Mouse (Mus musculus): ENCODE measurements at regions not wholly inside any gene's neighbourhood (a gene's known extent, or its start where the extent isn't known, plus 50 kb on each side); places are given as distances from the start of the nearest gene placed in this dataset.

GRCm38 (mm10) chr3:38221834-38222215, 262.8 kb downstream of the Ankrd50 start:
- Histone ChIP-seq H3K27ac (ENCODE audit: control insufficient read depth, low read depth, low read length) (no peak overlapping the region), H3K36me3 (ENCODE audit: control insufficient read depth in 1 of 2, insufficient read depth in 2 of 2, low read length in 2 of 2) (no peaks in the 10 kb centered on the region), H3K79me2 (ENCODE audit: control insufficient read depth, insufficient read depth, low read length, poor library complexity) (no peaks in the 10 kb centered on the region), H3K4me1 (ENCODE audit: control insufficient read depth in 1 of 2, insufficient read depth in 2 of 2, low read length in 2 of 2) (no peaks in the 10 kb centered on the region), H3K9me3 (replicated peaks; ENCODE audit: insufficient read depth, low read length) (no peaks in the 10 kb centered on the region), H3K27me3 (ENCODE audit: control insufficient read depth in 1 of 2, insufficient read depth in 2 of 2, low read length in 2 of 2) (no peaks in the 10 kb centered on the region), H3K4me3 (ENCODE audit: control insufficient read depth in 1 of 2, insufficient read depth in 1 of 2, low read depth in 2 of 2, low read length in 2 of 2) (no peak overlapping the region), H3K9ac (ENCODE audit: control insufficient read depth, low read depth, low read length, poor library complexity, severe bottlenecking) (no peak overlapping the region)
- DNase-seq (ENCODE audit: low read depth, low spot score) = no peak
- no peak for TF ChIP-seq USF1 (IDR thresholded peaks at IDR 0.05; ENCODE audit: low read depth, low read length)

GRCm38 (mm10) chr3:38220934-38221833, 263.5 kb downstream of the Ankrd50 start:
- TF ChIP-seq POLR2A (IDR thresholded peaks at IDR 0.05; ENCODE audit: control insufficient read depth in 1 of 2, insufficient read depth in 1 of 2, low read depth in 1 of 2, low read length in 2 of 2, poor library complexity in 1 of 2) (no peak), RAD21 (IDR thresholded peaks at IDR 0.05; ENCODE audit: low read depth, low read length) (peak; percentile 90), USF2 (IDR thresholded peaks at IDR 0.05; ENCODE audit: borderline replicate concordance in 1 of 2, insufficient read depth in 1 of 2, low read depth in 1 of 2, low read length in 2 of 2) (no peak), SMC3 (IDR thresholded peaks at IDR 0.05; ENCODE audit: low read depth, low read length) (peak; percentile 86), TAL1 (IDR thresholded peaks at IDR 0.05; ENCODE audit: low read length) (no peak), ZC3H11A (IDR thresholded peaks at IDR 0.05; ENCODE audit: low read depth, low read length) (peak; percentile 79), CTCF (IDR thresholded peaks at IDR 0.05 in 2 of 3, conservative IDR thresholded peaks at IDR 0.05 in 1 of 3; ENCODE audit: control insufficient read depth in 1 of 3, insufficient read depth in 1 of 3, low read depth in 2 of 3, low read length in 3 of 3, poor library complexity in 1 of 3, severe bottlenecking in 1 of 3) (peak; percentile 38 to 78 (median 58)), MAFK (IDR thresholded peaks at IDR 0.05; ENCODE audit: borderline replicate concordance, low read depth, low read length) (no peak), USF1 (IDR thresholded peaks at IDR 0.05; ENCODE audit: low read depth, low read length) (no peak)
- H3K27ac ChIP-seq (ENCODE audit: control insufficient read depth, low read depth, low read length) = no peak overlapping the region
- H3K36me3 ChIP-seq (ENCODE audit: control insufficient read depth in 1 of 2, insufficient read depth in 2 of 2, low read length in 2 of 2) = no peaks in the 10 kb centered on the region
- H3K4me1 ChIP-seq (ENCODE audit: control insufficient read depth in 1 of 2, insufficient read depth in 2 of 2, low read length in 2 of 2) = no peaks in the 10 kb centered on the region
- H3K4me3 ChIP-seq (ENCODE audit: control insufficient read depth in 1 of 2, insufficient read depth in 1 of 2, low read depth in 2 of 2, low read length in 2 of 2) = no peak overlapping the region
- H3K27me3 ChIP-seq (ENCODE audit: control insufficient read depth in 1 of 2, insufficient read depth in 2 of 2, low read length in 2 of 2) = no peaks in the 10 kb centered on the region
- H3K9ac ChIP-seq (ENCODE audit: control insufficient read depth, low read depth, low read length, poor library complexity, severe bottlenecking) = no peak overlapping the region
- no peaks in the 10 kb centered on the region for H3K9me3 ChIP-seq (replicated peaks; ENCODE audit: insufficient read depth, low read length)
- DNase-seq (ENCODE audit: low read depth, low spot score) = peak; percentile 62
- no peaks in the 10 kb centered on the region for H3K79me2 ChIP-seq (ENCODE audit: control insufficient read depth, insufficient read depth, low read length, poor library complexity)

DNA sequence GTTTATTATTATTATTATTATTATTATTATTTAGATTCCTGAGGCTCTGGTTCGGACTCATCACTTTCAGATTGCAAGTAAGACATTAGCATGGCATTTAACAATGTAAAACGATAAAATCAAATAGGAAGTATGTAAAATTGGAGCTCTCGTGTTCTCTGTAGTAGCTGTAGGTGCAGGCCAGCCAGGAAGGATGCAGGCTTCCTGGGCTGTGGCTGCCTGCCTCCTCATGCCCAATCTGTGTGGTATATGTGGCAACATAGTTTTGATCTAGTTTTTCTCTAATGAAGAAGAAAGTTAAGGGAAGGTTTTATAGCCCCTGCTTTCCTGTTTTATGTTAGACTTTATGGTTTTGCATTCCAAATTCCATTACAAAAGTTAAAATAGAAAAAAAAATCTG, 275.6 kb downstream of the Ankrd50 start:
- H3K4me3 ChIP-seq (ENCODE audit: control insufficient read depth in 1 of 2, insufficient read depth in 1 of 2, low read depth in 2 of 2, low read length in 2 of 2) = no peak overlapping the region
- H3K4me1 ChIP-seq (ENCODE audit: control insufficient read depth in 1 of 2, insufficient read depth in 2 of 2, low read length in 2 of 2) = no peaks in the 10 kb centered on the region
- no peaks in the 10 kb centered on the region for H3K36me3 ChIP-seq (ENCODE audit: control insufficient read depth in 1 of 2, insufficient read depth in 2 of 2, low read length in 2 of 2)
- H3K27me3 ChIP-seq (ENCODE audit: control insufficient read depth in 1 of 2, insufficient read depth in 2 of 2, low read length in 2 of 2) = no peaks in the 10 kb centered on the region
- DNase-seq (ENCODE audit: low read depth, low spot score) = no peak
- no peak overlapping the region for H3K27ac ChIP-seq (ENCODE audit: control insufficient read depth, low read depth, low read length)
- H3K9ac ChIP-seq (ENCODE audit: control insufficient read depth, low read depth, low read length, poor library complexity, severe bottlenecking) = no peak overlapping the region
- H3K9me3 ChIP-seq (replicated peaks; ENCODE audit: insufficient read depth, low read length) = no peaks in the 10 kb centered on the region
- no peaks in the 10 kb centered on the region for H3K79me2 ChIP-seq (ENCODE audit: control insufficient read depth, insufficient read depth, low read length, poor library complexity)
- TF ChIP-seq GABPA (IDR thresholded peaks at IDR 0.05; ENCODE audit: low read depth, low read length) (no peak), CHD2 (IDR thresholded peaks at IDR 0.05; ENCODE audit: low read length) (no peak), ETS1 (IDR thresholded peaks at IDR 0.05; ENCODE audit: low read depth, low read length) (no peak), MAFK (IDR thresholded peaks at IDR 0.05; ENCODE audit: borderline replicate concordance, low read depth, low read length) (no peak), ELF1 (IDR thresholded peaks at IDR 0.05; ENCODE audit: low read depth, low read length) (no peak), EP300 (IDR thresholded peaks at IDR 0.05; ENCODE audit: low read depth in 1 of 2, low read length in 2 of 2) (no peak), CTCF (IDR thresholded peaks at IDR 0.05 in 2 of 3, conservative IDR thresholded peaks at IDR 0.05 in 1 of 3; ENCODE audit: control insufficient read depth in 1 of 3, insufficient read depth in 1 of 3, low read depth in 2 of 3, low read length in 3 of 3, poor library complexity in 1 of 3, severe bottlenecking in 1 of 3) (no peak), RAD21 (IDR thresholded peaks at IDR 0.05; ENCODE audit: low read depth, low read length) (no peak), JUND (IDR thresholded peaks at IDR 0.05; ENCODE audit: low read depth, low read length) (no peak), BHLHE40 (IDR thresholded peaks at IDR 0.05; ENCODE audit: borderline replicate concordance, low read depth, low read length) (no peak), MEF2A (IDR thresholded peaks at IDR 0.05; ENCODE audit: extremely low read depth, insufficient replicate concordance, low read depth, low read length, poor library complexity, severe bottlenecking) (no peak), RCOR1 (IDR thresholded peaks at IDR 0.05; ENCODE audit: low read depth, low read length) (no peak), GATA1 (IDR thresholded peaks at IDR 0.05; ENCODE audit: low read depth, low read length) (no peak), TAL1 (IDR thresholded peaks at IDR 0.05; ENCODE audit: low read length) (no peak), ZNF384 (IDR thresholded peaks at IDR 0.05; ENCODE audit: low read depth, low read length) (no peak), USF1 (IDR thresholded peaks at IDR 0.05; ENCODE audit: low read depth, low read length) (no peak), MYB (IDR thresholded peaks at IDR 0.05; ENCODE audit: low read depth, low read length) (no peak), NRF1 (IDR thresholded peaks at IDR 0.05; ENCODE audit: insufficient read depth, low read depth, low read length, poor library complexity, severe bottlenecking) (no peak), TBP (IDR thresholded peaks at IDR 0.05; ENCODE audit: low read depth, low read length) (no peak)
